Mouse (Mus musculus) E14TG2a.4 (cell line): ENCODE results near the gene Nos1ap.
A peak's percentile ranks its signal among the peaks of the same experiment; 100 is the strongest.

Experiments
- H3K27me3 ChIP-seq: 2 replicates; pipeline ENCODE4 v1.6.1; 2014; ENCODE audit warnings: low read length, control low read depth; ENCODE audit not compliant: insufficient read depth
- H3K36me3 ChIP-seq: 2 replicates; pipeline ENCODE4 v1.6.1; 2014; ENCODE audit warnings: low read length, control low read depth; ENCODE audit not compliant: insufficient read depth
- H3K4me1 ChIP-seq: replicated peaks from 2 replicates; pipeline ENCODE4 v1.6.1; 2014; ENCODE audit warnings: low read depth, low read length, control low read depth
- H3K4me3 ChIP-seq: replicated peaks from 2 replicates; pipeline ENCODE4 v1.5.1; 2014; ENCODE audit warnings: mild to moderate bottlenecking, low read length
- H3K9me3 ChIP-seq: 2 replicates; pipeline ENCODE4 v1.6.1; 2014; ENCODE audit warnings: low read length, control low read depth
- CTCF ChIP-seq: conservative IDR thresholded peaks from 2 replicates; pipeline ENCODE4 v1.5.1; 2014; ENCODE audit warnings: low read length
- NANOG ChIP-seq: IDR thresholded peaks from 2 replicates; pipeline ENCODE4 v1.6.1; 2014; ENCODE audit warnings: borderline replicate concordance, low read length, mixed read lengths
- POU5F1 ChIP-seq: IDR thresholded peaks from 2 replicates; pipeline ENCODE4 v1.6.1; 2014; ENCODE audit warnings: low read length, borderline replicate concordance

Nos1ap gene

DNA sequence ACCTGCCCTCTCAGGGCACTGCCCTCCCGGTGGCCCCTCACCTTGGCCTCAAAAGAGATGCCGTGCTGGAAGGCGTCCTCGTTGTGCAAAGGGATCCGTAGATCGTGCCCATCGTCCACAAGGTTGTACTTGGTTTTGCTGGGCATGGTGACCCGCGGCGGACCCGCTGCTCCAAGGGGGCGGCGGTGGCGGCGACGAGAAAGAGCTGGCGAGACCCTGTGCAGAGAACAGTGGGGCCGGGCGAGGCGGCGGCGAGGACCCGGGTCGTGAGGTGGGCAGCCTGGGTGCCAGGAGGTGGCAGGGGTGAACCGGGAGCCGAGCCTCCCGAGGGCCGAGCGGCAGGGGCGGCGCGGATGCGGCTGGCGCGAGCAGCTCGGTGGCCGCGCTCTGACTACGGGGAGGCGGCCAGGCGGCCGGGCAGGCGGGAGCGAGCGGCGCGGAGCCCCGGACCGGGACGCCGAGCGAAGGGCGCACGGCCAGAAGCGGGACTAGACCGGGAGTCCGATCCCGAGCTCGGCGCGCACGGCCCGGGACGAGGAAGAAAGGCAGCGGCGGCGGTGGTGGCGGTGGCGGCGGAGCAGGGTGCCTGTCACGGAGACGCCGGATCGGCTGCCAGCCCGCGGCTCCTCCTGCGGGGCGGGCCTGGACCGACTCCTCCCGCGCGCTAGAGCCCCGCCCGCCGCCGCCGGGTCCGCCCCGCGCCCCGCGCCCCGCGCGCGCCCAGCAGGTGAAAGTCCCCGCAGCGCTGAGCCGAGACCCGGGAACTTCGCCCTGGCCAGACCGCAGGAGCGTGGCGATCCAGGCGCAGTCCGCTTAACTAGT, at the start of gene Nos1ap:
Gene Nos1ap, minus strand, starts transcription at position 643 of the 822 bp plus-strand sequence.
- TF ChIP-seq NANOG (no peak), POU5F1 (no peak), CTCF (no peak)
- Histone ChIP-seq H3K4me3 (peak within 1 kb of the TSS; percentile 86), H3K9me3 (peaks cover 6% of the 10 kb centered on the region), H3K4me1 (peaks cover 16% of the 10 kb centered on the region; the same call in 1 of the 2 replicates), H3K36me3 (no peaks in the 10 kb centered on the region), H3K27me3 (peaks cover 53% of the 10 kb centered on the region)

DNA sequence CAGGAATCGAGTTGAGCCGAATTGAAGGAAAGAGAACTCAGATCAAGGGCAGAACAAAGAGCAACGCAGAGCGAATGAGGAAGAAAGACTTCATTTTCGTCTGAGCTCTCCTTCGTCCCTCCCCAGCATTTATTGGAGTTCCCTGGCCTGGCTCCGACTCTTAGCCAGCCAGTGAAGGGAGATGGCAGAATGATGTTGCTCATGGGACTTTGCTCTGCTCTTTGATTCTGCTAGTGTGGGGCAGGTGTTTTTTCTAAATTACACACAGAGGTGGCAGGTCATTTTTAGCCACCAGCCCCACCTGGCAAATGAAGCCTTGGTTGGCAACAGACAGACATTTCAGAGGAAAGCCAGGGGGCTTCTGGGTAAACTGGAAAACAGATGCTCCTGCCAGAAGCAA, 49.3 kb upstream of the Nos1ap start:
- no peaks in the 10 kb centered on the region for H3K36me3 ChIP-seq
- H3K4me3 ChIP-seq = no peak overlapping the region
- H3K9me3 ChIP-seq = 0 out of 2 replicates have a peak, but pooled peaks cover 4% of the 10 kb centered on the region
- 0 out of 2 replicates have a peak, but pooled peaks cover 2% of the 10 kb centered on the region for H3K4me1 ChIP-seq
- H3K27me3 ChIP-seq = peaks cover 12% of the 10 kb centered on the region
- TF ChIP-seq CTCF = no peak
- TF ChIP-seq NANOG = no peak
- no peak for TF ChIP-seq POU5F1

DNA sequence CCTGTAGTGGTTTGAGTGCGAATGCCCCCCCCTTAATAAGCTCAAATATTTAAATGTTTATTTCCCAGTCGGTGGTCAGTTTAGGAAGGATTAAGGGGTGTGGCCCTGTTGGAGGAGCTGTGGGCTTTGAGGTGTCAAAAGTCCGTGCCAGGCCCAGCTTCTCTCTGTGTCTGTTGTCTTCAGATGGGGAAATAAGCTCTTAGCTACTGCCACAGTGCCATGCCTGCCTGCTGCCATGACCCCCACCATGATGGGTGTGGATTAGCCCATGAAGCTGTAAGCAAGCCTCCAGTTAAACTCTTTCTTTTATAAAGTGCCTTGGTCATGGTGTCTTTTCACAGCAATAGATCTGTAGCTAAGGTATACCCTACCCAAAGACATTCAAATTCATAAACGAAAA, 43.2 kb upstream of the Nos1ap start:
- TF ChIP-seq POU5F1 (no peak), NANOG (no peak), CTCF (no peak)
- no peaks in the 10 kb centered on the region for H3K9me3 ChIP-seq
- H3K36me3 ChIP-seq = no peaks in the 10 kb centered on the region
- H3K4me3 ChIP-seq = no peak overlapping the region
- H3K27me3 ChIP-seq = no peaks in the 10 kb centered on the region
- peaks cover 5% of the 10 kb centered on the region for H3K4me1 ChIP-seq

DNA sequence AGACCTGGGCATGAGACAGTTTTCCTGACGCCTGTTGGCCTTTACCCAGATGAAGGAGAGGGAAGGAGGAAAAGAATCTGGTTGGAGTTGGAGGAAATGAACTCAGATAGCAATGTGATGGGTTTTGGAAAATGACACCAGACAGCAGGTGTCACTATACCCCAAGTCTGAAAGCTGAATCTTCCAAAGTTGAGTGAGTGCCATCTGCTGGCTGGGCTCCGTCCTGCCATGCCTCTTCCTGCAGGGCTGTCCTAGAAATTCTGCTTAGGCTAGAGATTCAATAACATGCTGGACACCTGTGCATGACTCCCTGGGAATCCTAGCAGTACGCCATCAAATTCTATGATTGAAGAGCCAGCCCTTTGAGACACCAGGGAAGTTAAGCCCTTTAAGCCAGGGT, 42.7 kb upstream of the Nos1ap start:
- peaks cover 3% of the 10 kb centered on the region; the same call in 1 of the 2 replicates for H3K9me3 ChIP-seq
- TF ChIP-seq NANOG = no peak
- peak; percentile 77 for TF ChIP-seq CTCF
- H3K4me1 ChIP-seq = peaks cover 5% of the 10 kb centered on the region

DNA sequence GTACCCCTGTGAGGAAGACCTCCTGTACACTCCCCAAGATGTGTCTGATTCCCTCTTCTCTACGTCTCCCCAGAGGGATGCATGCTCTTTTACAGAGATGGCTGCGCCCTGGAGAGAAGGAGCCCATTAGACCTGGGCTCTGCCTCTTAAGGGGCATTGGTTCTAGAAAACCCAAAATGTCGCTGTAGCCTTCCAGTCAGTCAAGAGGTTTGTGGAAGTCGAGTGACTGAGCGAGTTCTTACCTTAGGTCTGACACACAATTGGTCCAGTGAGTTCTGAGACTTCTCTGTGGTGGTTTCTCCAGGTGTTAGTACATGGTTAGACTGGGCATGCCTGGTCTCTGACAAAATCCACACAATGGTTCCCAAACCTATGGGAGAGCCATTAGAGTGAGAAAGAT, 41.9 kb upstream of the Nos1ap start:
- H3K4me1 ChIP-seq = peaks cover 5% of the 10 kb centered on the region
- H3K4me3 ChIP-seq = no peak overlapping the region
- TF ChIP-seq NANOG = no peak
- no peak for TF ChIP-seq CTCF
- TF ChIP-seq POU5F1 = no peak
- no peaks in the 10 kb centered on the region for H3K36me3 ChIP-seq
- peaks cover 11% of the 10 kb centered on the region; the same call in 1 of the 2 replicates for H3K9me3 ChIP-seq
- H3K27me3 ChIP-seq = no peaks in the 10 kb centered on the region

More for the DNA sequence above, 42.7 kb upstream of the Nos1ap start:
- no peak overlapping the region for H3K4me3 ChIP-seq
- H3K36me3 ChIP-seq = no peaks in the 10 kb centered on the region
- H3K27me3 ChIP-seq = no peaks in the 10 kb centered on the region

DNA sequence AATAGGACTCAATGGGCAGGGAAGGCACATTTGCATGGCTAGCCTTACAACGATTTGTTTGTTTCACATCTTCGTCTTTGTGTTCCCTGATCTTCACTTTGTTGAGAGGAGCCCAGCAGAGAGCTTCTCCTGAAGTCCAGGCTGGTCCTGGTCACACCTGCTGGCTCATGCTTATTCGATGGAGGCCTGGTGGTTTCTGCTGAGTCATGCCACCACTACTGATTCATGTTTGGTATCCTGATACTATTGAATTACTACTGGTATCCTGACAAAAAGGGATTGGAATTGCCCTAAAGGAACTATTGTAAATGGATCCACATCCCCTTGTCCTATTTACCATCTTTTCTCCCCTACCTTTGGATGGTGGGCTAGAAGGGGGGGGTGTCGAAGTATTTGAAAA, 40.8 kb upstream of the Nos1ap start:
- peaks cover 5% of the 10 kb centered on the region for H3K4me1 ChIP-seq
- no peak overlapping the region for H3K4me3 ChIP-seq
- no peaks in the 10 kb centered on the region for H3K36me3 ChIP-seq
- TF ChIP-seq POU5F1 (no peak), CTCF (no peak), NANOG (no peak)
- peaks cover 16% of the 10 kb centered on the region; the same call in 1 of the 2 replicates for H3K9me3 ChIP-seq
- no peaks in the 10 kb centered on the region for H3K27me3 ChIP-seq

DNA sequence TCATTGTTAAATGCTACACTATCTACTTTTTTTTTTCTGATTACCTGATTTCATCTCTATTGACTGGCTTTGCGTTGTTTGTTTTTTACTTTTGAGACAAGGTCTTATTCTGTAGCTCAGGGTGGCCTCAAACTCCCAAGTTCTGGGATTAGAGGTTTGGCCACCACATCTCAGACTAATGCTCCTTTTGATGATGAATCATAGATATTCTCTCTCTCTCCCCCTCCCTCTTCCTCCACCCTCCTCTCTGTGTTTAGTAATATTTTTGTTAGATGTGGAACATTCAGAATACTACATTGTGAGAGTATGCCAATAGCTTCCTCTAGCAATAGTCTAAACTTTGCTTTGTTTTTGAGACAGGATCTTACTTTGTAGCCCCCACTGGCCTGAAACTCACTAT, 33.8 kb upstream of the Nos1ap start:
- Histone ChIP-seq H3K4me3 (no peak overlapping the region), H3K27me3 (no peaks in the 10 kb centered on the region), H3K36me3 (no peaks in the 10 kb centered on the region), H3K9me3 (peaks cover 42% of the 10 kb centered on the region), H3K4me1 (no peaks in the 10 kb centered on the region)
- no peak for TF ChIP-seq POU5F1
- no peak for TF ChIP-seq CTCF

DNA sequence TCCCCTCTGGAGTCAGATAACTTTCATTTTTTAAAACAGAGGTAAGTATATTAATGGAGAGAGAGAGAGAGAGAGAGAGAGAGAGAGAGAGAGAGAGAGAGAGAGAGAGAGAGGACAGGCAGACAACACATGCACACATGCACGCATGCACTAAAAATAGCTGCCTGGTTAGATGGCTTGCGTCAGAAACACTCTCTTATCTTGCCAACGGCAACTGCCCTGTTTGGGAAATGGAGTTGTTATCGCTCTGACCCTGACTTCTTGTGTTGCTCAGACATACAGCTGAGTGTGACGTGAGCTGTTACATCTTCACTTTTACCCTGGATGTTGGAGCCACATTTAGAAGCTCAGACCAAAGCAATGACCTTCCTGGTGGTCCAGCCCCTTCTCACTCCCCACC, 33.3 kb upstream of the Nos1ap start:
- Histone ChIP-seq H3K4me3 (no peak overlapping the region), H3K36me3 (no peaks in the 10 kb centered on the region), H3K9me3 (peaks cover 42% of the 10 kb centered on the region), H3K27me3 (no peaks in the 10 kb centered on the region), H3K4me1 (no peaks in the 10 kb centered on the region)
- TF ChIP-seq NANOG (no peak), CTCF (no peak), POU5F1 (no peak)
